Mouse (Mus musculus): Measurements from ENCODE around the gene Macrod2.

The Macrod2 gene

DNA sequence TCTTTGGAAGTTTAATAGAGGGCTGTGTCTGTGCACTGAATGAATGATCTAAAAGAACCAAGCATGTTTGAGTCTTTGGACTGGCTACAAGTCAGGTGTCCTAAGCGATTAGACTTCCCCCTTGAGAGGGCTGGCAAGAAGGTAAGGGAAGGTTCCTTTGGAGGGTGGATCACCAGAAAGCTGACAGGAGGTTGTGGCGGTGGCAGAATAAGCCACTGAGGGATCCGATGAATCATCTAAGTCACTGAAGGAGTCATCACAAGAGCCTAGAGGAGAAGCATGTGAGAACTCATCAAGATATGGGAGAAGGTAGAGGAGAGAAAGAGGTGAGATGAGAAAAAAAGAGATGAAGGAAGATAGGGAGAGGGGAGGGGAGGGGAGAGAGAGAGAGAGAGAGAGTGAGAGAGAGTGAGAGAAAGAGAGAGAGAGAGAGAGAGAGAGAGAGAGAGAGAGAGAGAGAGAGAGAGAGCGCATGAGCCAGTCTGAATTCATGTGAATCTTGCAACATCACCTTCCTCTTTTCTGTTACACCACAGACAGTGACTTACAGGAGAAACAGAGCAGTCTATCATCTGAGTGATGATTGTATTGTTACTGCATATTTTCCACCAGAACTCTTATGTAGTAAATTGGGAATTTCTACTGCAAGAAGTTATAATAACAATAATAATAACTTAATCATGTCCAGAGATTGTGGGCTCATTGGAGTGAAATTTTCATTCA, 398.9 kb downstream of the Macrod2 start:
- CTCF ChIA-PET = no interaction called here

DNA sequence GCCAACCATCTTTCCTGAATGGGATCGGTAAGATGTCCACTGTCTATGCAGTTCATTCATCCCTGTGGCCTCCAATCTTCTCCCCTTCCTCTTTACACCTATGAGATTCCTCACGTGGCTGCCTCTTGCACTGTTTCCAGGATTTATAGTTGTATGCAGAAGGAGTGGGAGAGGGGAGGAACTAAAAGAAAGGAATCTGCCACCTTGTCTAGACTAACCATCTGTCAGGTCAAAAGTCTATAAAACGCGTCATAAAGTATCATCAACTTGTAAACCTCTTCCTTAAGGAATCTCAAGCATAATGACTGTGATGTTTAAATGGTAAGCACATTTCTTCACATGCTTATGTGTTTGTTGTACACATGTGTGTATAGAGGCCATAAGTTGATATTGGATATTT, 416.6 kb downstream of the Macrod2 start:
- CTCF ChIA-PET = no interaction called here

DNA sequence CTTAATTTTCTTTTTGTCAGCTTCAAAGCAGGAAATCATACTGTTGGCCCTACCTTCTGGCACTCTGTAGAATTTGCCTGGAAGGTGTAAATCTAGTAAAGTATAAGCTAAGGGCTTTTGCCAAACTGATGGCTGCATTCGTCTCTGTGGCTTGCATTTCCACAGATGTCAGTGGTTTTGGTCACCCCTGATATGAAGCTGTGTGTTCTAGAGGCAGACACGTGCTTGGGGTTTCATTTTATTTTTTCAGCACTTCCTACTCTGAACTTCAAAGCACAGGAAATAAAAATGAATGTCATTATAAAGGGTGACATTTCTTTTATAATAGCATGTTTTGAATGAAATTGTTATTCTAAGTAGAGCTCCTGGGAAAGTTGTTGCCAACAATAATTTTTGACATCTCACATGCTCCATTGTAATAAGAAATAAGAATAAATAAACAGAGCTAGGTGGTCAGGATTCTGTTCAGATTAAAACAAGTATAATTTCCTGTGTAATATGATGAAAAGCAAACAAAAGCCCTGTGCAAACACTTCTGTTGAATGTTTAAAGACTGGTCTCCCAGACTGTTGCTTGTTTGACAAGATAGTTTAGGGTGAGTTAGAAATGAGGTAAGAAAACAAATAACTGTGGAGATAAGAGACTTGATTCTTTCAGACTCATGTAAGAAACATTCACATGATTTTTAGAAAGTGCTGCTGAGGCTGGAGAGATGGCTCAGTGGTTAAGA, 424.4 kb downstream of the Macrod2 start:
- CTCF ChIA-PET = no interaction called here

DNA sequence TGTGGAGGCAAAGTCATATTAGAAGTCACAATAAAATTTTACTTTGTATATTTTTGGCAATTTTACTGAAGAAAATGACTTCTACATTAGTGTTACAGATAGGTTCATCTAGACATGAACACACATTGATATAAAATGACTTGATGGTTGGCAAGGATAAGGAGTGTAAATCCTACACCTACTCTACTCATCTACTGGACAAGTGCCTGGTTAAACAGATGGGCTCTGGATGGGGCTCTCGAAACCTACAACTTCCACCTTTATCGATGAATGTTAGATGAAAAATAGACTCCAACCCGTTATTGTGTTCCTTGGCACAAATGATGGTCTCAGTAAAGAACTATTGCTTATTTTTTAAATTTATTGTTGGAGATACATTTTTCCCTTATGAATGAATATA, 427.3 kb downstream of the Macrod2 start:
- CTCF ChIA-PET = no interaction called here

DNA sequence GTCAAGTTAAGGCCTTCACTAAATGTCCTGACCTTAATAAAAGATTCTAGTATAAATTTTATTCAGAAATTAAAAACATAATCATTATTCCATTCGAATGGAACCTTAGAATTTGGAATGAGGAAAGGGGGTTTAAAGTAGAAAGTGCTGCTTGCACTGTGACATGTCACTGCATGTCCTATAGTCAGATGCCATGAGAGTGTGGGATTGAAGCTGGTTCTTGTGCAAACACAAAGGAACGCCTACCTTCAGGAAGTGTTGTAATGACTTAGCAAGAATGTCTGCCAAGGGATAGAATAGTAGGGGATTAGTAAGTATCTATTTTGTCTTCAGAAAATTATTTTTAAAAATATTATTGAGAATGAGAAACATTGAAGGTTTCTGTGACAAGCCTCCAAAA, 431.1 kb downstream of the Macrod2 start:
- CTCF ChIA-PET = no interaction called here

DNA sequence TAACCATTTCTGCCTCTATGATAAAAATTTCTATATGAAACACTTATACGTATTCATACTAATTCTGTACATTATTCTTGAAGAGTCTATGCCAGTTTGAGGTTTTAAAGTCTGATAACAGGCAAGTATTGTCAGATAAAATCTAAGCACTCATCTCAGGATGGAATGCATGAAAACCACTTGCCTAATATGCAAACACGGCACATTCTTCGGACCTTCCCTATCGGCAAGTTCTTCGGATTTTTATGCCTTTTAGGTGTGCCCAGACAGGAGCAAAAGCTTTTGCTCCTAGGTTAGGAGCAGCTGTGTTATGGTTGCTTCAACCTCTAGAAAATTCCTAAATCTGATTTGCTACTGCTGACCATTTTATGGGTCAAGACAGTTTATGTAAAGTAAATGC, 433.8 kb downstream of the Macrod2 start:
- CTCF ChIA-PET = no interaction called here

DNA sequence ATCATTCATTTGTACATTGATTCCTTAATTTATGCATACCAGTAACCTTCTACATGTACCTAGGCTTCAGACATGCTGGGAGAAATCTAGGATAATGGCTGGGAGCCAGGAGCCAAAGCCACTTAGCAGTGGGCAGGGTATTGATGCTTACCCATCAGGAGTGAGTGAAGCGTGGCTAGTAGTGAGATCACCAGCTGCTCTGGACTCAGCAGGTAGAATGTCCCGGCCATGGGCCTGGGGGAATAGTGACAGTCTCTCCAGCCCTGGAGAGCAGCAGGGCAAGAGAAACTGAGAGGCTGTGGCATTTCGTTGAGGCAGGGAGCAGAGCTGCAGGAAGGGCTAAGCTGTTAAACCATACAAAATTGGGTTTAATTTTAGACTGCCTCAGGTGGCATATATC, 435.0 kb downstream of the Macrod2 start:
- CTCF ChIA-PET = no interaction called here

DNA sequence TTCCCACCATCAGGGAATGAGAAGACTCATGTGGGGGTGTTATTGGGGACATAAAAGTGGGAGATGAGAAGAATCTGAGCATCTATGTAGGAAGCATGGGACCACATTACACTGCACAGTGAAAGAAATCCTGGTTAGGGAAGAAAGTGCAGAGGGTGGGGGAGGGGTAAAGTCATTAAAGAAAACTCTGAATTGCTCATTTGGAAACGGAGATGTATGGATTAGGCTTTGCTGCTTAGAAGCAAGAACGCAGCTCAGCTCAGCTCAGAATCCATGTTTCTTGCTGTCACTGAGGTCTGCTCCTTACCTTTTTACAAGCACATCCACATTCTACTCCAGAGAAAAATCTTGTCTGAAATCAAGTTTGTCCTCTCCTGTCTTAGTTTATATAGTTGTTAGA, 444.3 kb downstream of the Macrod2 start:
- CTCF ChIA-PET = no interaction called here

DNA sequence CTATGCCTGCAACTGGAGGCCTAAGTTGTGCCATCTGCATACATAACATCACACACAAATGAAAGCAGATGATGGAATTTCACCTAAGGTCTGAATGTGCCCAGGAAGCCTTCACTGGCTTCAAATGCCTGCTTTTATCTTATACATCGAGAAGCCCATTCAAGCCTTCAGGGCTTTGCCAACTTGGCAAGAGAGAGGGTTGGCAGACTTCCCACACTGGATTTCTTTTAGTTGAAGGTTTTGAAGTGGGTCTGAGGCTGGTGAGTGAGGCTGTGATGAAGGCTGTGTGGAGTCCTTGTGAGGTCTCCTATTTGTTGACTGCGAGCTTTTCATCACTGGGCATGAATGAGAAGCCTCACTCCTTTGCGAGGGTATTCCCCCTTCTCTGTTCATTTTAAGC, 444.8 kb downstream of the Macrod2 start:
- CTCF ChIA-PET = no interaction called here

DNA sequence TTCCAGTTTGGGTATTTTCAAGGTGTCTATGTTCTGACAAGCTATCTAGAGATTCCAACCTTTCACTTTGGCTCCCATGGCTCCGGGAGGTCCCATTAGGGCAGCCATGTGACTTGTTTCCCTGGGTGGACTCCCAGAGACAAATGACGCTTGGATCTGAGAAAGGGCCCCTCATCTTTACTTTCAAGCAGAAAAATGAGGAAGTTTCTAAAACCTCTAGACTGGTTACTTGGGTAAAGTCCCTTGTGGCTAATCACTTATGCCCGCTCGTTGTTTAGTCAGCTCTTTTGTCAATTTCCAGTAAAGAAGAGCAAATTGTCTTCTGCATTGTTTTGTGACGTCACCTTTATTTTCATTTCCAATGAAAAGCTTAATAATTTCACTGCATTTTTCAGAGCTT, 448.9 kb downstream of the Macrod2 start:
- CTCF ChIA-PET = no interaction called here

DNA sequence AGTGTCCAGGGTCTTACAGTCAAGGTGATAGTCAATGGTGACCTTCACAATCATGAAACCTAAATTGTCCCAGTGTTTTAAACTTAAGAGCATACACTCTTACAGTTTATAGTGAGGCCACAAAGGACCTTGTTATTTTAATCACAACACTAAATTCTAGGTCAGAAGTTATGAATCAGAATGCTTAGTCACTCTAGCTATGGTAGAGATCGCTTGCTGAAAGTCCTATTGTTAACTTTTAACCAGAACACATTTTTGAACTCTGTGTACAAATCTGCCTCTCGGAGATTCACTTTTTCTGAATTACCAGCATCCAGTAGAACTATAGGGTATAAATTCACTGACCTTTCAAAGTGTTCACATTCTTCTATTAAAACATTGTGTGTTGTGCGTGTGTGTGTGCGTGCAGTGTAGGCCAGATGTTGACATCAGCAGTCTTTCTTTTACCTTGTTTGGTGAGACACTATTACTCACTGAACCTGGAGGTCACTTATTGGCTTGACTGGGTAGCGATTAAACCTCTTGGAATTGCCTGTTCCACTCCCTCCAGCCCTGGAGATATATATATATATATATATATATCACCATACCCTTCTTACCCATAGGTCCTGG, 452.8 kb downstream of the Macrod2 start:
- CTCF ChIA-PET = no interaction called here

DNA sequence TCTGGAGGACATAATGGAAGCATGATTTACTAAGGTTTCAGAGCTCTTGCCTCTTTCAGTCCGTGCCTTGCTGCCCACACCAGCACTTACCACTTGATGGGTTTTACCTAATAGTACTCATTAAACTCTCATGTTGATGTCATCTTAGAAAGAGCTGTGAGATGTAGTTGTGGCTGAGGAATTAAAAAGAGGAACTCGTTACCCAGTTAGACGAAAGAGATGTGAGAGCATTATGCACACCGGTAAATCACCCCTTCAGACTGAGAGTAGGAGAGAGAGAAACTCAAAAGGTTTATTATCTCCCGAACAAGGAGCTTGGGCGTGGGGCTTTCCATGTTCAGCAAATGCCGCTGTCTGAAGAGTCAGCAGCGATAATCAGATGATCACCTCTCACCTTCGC, 458.4 kb downstream of the Macrod2 start:
- CTCF ChIA-PET = no interaction called here

DNA sequence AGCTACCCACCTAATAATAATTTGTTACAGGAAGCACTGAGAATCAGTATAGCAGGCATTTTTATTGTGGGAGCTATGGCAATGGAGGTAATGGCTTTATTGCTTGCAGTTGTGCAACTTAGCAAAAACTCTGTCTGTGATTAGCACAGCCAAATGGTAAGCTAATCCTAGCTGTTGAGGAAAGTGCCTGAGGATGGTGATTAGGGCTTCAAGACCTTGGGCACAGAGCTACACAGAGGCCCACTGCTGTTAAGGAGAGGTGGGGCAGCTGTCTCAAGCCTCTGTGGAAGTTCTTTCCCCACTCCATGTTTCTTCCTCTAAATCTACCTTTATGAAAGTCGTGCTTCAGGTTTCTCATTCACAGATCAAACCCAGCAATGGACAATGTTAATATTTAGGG, 466.2 kb downstream of the Macrod2 start:
- CTCF ChIA-PET = no interaction called here

DNA sequence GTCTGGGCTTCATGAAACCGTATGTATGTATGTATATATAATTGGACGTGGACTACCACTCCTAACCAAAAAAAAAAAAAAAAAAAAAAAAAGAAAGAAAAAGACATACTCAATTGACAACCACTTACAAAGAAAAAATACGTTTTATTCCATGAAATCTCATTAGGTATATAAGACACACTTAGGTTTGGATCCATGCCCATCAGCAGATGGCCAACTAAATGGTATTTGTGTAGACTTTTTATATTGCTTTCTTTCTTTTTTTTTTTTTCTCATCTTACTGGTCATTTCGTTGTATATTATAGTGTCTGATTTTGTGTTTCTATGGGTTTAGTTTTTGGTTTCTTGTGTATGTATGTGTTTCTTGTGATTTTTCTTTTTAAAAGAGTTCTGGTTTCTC, 467.6 kb downstream of the Macrod2 start:
- CTCF ChIA-PET = no interaction called here

DNA sequence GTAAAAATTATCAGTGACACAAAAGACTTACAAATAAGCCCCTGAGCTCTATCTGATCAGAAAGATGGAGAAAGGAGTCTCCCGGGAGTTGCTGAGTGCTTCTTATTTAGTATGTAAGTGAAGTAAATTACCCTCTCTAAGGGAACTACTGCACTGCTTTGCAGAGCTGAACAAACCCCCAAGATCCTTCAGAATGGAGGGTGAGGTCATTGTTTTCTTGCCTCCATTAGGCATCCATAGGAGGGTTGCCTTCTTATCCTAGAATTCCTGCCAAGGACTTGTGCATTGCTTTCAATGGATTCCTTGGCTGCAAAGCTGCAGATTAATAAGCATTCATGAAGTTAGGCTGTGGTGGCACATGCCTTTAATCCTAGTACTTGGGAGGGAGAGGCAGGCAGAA, 470.5 kb downstream of the Macrod2 start:
- CTCF ChIA-PET = no interaction called here

DNA sequence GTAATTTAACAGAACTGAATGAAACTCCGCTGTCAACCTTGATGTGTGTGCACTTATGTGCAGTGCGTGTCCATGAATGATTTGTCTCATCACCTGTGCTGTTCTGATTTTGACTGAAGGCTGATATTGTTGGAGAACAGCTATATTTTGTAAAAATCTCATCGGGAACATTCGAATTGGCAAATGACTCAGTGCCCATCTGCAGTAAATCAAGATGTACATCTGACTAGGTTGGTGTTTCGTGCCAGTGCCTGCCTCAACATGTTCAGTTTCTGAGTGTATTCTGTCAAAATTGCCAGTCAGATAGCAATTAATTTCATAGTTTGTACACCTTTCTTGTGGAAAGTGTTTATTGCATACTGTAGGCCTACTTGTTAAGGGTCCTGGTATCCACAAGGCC, 472.0 kb downstream of the Macrod2 start:
- CTCF ChIA-PET = no interaction called here

DNA sequence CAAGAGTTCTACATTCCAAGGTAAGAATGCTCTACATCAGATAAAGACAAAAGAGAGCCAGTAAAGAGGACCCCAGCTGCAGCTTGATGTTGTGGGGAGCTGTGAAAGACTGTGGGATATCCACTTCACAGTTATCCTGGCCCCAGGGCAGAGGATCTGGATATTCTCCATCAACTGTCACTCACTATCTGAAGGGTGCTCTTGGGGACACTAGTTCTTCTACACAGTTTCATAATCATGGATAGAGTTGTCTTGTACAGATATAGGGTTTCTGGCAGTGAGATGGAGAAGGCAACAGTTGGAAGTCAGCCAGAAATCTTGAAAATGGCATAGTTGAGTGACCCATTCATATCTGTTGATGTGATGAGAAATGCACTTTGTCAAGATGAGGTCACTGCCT, 490.1 kb downstream of the Macrod2 start:
- CTCF ChIA-PET = no interaction called here

DNA sequence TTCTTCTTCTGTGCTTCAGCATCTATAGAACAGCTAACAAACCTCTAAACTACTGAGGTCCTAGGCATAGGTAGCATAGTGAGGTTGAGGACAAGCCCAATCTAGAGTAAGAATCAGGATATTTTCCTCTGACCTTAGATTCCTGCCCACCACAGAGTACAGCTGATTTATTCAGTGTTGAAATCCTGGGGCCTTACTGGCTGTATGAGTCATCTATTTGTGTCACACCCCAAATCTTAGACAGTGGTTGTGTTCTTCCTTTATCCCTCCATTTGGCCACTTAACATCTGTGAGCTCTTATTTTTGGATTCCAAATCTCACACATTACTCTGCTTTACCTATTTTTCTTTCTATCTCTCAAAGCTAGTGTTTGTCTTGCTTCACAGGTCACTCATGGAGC, 495.6 kb downstream of the Macrod2 start:
- CTCF ChIA-PET = no interaction called here

DNA sequence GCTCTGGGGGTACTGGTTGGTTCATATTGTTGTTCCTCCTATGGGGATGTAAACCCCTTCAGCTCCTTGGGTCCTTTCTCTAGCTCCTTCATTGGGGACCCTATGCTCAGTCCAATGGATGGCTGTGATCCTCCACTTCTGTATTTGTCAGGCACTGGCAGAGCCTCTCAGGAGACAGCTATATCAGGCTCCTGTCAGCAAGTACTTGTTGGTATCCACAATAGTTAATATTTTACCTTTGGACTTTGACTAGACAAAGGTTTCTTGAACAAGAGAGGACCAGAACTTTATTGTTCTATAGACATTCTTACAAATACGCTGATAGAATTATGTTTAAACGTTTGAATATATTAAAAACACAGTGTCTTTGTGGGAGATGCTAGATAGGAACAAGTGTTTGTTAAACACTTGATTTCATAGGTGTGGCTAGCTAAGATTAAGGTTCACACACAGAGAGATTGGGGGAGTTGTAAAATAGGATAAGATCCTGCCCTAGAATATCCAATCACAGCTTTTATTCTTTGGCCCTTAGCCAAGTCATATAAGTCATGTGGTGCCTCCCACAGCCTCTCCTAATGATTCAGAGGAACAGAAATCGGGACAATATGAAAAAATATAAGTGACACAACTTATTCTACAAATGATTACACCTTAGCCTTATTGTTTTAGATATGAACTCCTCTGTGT, 501.4 kb downstream of the Macrod2 start:
- CTCF ChIA-PET = no interaction called here

DNA sequence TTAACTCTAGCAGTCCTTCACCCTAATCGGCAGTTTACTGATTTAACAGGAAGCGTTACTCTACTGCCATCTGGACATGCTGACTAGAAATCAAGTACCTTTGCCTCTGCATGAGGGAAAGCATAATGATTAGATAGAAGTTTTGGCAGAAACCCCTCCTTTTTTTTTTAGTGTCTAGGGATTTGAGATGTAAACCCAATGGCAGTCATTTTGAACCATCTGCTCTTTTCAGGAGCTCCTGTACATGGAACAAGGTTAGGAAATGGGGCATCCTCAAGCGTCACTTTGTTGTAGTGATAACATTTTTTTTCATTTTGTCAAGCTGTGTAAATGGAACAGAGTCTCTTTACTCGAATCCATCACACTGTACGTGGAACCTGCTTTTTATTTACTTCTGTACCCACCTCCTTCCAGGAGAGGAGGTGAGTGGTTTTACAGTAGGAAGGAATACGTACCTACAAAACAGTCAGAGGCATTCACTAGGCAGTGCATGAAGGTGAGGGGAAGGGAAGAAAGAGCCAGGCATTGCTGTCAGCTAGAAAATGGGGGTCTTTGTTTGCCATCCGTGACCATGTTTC, 503.4 kb downstream of the Macrod2 start:
- CTCF ChIA-PET = no interaction called here

DNA sequence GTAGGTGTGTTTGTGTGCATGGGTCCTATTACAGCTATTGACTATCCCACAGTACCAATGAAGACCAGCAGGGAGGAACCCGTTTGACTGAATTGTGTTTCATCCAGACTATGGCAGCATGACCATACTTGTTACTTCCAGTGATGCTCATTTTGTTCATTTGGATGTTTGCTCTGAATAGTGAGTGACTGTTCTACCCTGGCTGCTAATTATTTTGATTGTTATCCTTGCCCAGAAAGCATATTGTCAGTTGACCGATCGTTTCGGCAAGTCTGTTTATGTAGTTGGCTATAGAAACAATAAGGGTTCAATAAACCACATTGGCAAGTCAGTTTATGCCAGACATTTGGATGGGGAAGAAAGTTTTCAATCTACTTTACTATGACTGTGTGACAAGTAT, 510.2 kb downstream of the Macrod2 start:
- CTCF ChIA-PET = no interaction called here

DNA sequence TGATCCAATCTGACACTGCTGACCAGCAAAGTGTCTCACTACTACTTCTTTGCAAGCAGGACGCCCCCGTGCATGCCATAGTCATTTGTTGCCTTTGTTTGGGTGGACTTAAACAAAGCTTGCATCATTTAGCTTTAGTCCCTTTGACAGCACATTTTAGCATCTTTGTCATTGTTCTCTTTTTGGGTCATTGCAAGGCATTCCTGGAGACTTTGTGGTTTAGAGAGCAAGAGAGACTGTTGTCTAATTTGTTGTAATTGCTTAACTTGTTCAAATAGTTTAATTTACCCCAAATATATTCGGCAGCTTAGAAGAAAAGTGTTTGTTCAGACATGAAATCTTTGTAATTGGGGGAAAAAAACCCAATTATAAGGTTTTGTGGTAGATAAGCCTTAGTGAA, 511.0 kb downstream of the Macrod2 start:
- CTCF ChIA-PET = no interaction called here

DNA sequence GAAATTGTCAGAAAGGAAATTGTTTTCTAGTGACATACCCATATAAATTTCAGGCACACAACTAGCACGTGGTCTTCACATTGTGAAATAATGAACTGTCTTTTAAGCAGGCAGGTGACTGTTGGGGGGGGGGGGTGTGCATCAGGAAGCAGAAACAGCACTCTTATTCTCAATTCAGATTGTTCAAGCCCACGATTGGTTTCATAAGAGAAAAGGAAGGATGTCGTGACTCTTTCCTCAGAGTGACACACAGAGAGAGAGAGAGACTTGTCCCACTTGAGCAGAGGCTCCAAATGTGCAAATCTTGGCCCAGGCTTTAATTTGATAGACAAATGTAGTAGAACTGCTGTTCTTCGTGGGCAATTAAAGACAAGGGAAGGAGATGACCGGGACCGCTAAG, 516.4 kb downstream of the Macrod2 start:
- CTCF ChIA-PET = no interaction called here

Data from spleen, embryonic (tissue).